Mouse (Mus musculus) cerebellum, postnatal 4 days (tissue): Measurements from ENCODE around the gene Ndufs2.
A peak's percentile ranks its signal among the peaks of the same experiment; 100 is the strongest.

Experiments
- DNase-seq, 2 experiments: peaks; one replicate each; pipeline ENCODE4 v3.0.0; 2022; ENCODE audit warnings: low spot score in 2 of 2, mixed read lengths in 1 of 2

The Ndufs2 gene

GRCm38 (mm10) chr1:171279012-171279705, 28.0 kb upstream of the Ndufs2 start:
- DNase-seq = no peak

GRCm38 (mm10) chr1:171278436-171278835, 27.2 kb upstream of the Ndufs2 start:
- DNase-seq = no peak

- DNase-seq = no peak
These were observed 26.5 kb upstream of the Ndufs2 start for GRCm38 (mm10) chr1:171277736-171278135.

- DNase-seq = no peak
These were observed 25.0 kb upstream of the Ndufs2 start for GRCm38 (mm10) chr1:171276110-171276748.

GRCm38 (mm10) chr1:171275144-171275734, 24.1 kb upstream of the Ndufs2 start:
- DNase-seq = no peak

GRCm38 (mm10) chr1:171274171-171274570, 23.0 kb upstream of the Ndufs2 start:
- no peak for DNase-seq

- DNase-seq = no peak
These were observed 20.9 kb upstream of the Ndufs2 start for GRCm38 (mm10) chr1:171272086-171272485.

GRCm38 (mm10) chr1:171271622-171272021, 20.4 kb upstream of the Ndufs2 start:
- no peak for DNase-seq

- no peak for DNase-seq
These were observed 20.0 kb upstream of the Ndufs2 start for GRCm38 (mm10) chr1:171271196-171271595.

GRCm38 (mm10) chr1:171270573-171270900, 19.3 kb upstream of the Ndufs2 start:
- no peak for DNase-seq

GRCm38 (mm10) chr1:171269848-171270572, 18.8 kb upstream of the Ndufs2 start, which contains the start of gene B4galt3:
TSS of gene B4galt3 (plus strand) at chr1:171270328.
- DNase-seq = peak; percentile 92 to 95

GRCm38 (mm10) chr1:171268341-171268740, 17.2 kb upstream of the Ndufs2 start:
- no peak for DNase-seq

- DNase-seq = no peak
These were observed 15.0 kb upstream of the Ndufs2 start for GRCm38 (mm10) chr1:171265971-171266744.

- DNase-seq = no peak
These were observed 12.7 kb upstream of the Ndufs2 start for GRCm38 (mm10) chr1:171263666-171264461.

- no peak for DNase-seq
These were observed 12.0 kb upstream of the Ndufs2 start for GRCm38 (mm10) chr1:171263185-171263611.

- peak in 1 of 2 experiments; percentile 67 for DNase-seq
These were observed 11.5 kb upstream of the Ndufs2 start for GRCm38 (mm10) chr1:171262594-171263130.

- DNase-seq = no peak
These were observed 9.1 kb upstream of the Ndufs2 start for GRCm38 (mm10) chr1:171260316-171260715.

GRCm38 (mm10) chr1:171258921-171259320, 7.7 kb upstream of the Ndufs2 start:
- DNase-seq = no peak

GRCm38 (mm10) chr1:171257781-171258180, 6.6 kb upstream of the Ndufs2 start:
- no peak for DNase-seq

- peak in 1 of 2 experiments; percentile 59 for DNase-seq
These were observed 5.9 kb upstream of the Ndufs2 start for GRCm38 (mm10) chr1:171256937-171257548.
